Comparison of ENCODE assay signal across 12 mouse cellular contexts in the genomic region with DNA sequence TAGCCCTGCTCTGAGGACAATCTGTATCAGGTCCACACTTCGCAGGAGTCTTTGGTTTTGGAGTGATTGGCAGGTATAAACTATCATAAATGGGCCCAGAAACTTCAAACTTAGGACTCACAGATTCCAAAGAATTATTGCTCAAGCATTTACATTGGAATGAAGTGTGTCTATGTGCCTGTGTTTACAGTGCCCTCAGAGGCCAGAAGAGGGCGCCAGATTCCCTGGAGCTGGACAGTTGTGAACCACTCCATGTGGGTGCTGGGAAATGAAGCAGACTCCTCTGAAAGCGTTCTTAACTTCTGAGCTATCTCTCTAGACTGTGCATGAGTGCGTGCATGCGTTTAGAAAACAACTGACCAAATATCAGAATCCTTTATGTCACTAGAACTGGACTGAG. TPM values are rescaled to one million over a fixed set of nuclear protein-coding genes. Genes with fewer than 3 reads are reported as not detected.
DNase-seq lines count a peak whose midpoint lies in the region; ATAC-seq lines count a peak whose summit lies in the region.
"Had no signal": no experiment of that assay in that cellular context is flagged by ENCODE, and none has a peak within 500 bp of the region (broad histone marks: within the 10 kb centered on the region; RNA-seq: fewer than 3 reads in every experiment).

No protein-coding gene starts in this region.

- WGBS in hindbrain, embryonic 11.5 days: 43% methylated on average over 5 of the region's 5 CpGs
- 47% methylated on average over 5 of the region's 5 CpGs for WGBS in hindbrain, embryonic 14.5 days
- WGBS in midbrain, embryonic 10.5 days: 37% methylated on average over 5 of the region's 5 CpGs
- 47% methylated on average over 5 of the region's 5 CpGs for WGBS in midbrain, embryonic 16.5 days

- H3K36me3 ChIP-seq in hindbrain, embryonic 11.5 days (ENCODE audit: control insufficient read depth, insufficient read depth, low read length): no peaks in the 10 kb centered on the region
- H3K36me3 ChIP-seq in hindbrain, embryonic 14.5 days (replicated peaks; ENCODE audit: control insufficient read depth, insufficient read depth): no peaks in the 10 kb centered on the region
- H3K36me3 ChIP-seq in midbrain, embryonic 10.5 days: no peaks in the 10 kb centered on the region
- no peaks in the 10 kb centered on the region for H3K36me3 ChIP-seq in midbrain, embryonic 16.5 days (ENCODE audit: control insufficient read depth, insufficient read depth, low read length)
- H3K36me3 ChIP-seq: embryonic facial prominence, embryonic 13.5 days; limb, embryonic 12.5 days; midbrain, embryonic 12.5 days had no signal

- H3K9me3 ChIP-seq in hindbrain, embryonic 11.5 days (ENCODE audit: control insufficient read depth, low read length): no peaks in the 10 kb centered on the region
- H3K9me3 ChIP-seq in hindbrain, embryonic 14.5 days (ENCODE audit: control insufficient read depth, low read length): 0 out of 2 replicates have a peak, but pooled peaks cover 4% of the 10 kb centered on the region
- peaks cover 7% of the 10 kb centered on the region for H3K9me3 ChIP-seq in midbrain, embryonic 10.5 days (replicated peaks)
- H3K9me3 ChIP-seq in midbrain, embryonic 16.5 days (replicated peaks; ENCODE audit: control insufficient read depth, low read length, poor library complexity, severe bottlenecking): peaks cover 4% of the 10 kb centered on the region; the same call in 1 of the 2 replicates

- no peaks in the 10 kb centered on the region for H3K27me3 ChIP-seq in hindbrain, embryonic 11.5 days (ENCODE audit: control insufficient read depth, insufficient read depth, low read length)
- H3K27me3 ChIP-seq in hindbrain, embryonic 14.5 days (ENCODE audit: control insufficient read depth, insufficient read depth, low read length): no peaks in the 10 kb centered on the region
- peaks cover 21% of the 10 kb centered on the region for H3K27me3 ChIP-seq in midbrain, embryonic 10.5 days (ENCODE audit: low read depth, poor library complexity, severe bottlenecking)
- H3K27me3 ChIP-seq in midbrain, embryonic 16.5 days (ENCODE audit: control insufficient read depth, insufficient read depth, low read depth, low read length): peaks cover 2% of the 10 kb centered on the region; the same call in 1 of the 2 replicates
- H3K27me3 ChIP-seq: limb, embryonic 12.5 days had no signal

- H3K4me2 ChIP-seq in hindbrain, embryonic 11.5 days (replicated peaks; ENCODE audit: low read depth, low read length): no peak overlapping the region
- H3K4me2 ChIP-seq in hindbrain, embryonic 14.5 days (replicated peaks): no peak overlapping the region
- H3K4me2 ChIP-seq in midbrain, embryonic 16.5 days (ENCODE audit: low read length): no peak overlapping the region
- H3K4me2 ChIP-seq: embryonic facial prominence, embryonic 13.5 days; limb, embryonic 12.5 days; midbrain, embryonic 12.5 days had no signal

- DNase-seq in hindbrain, embryonic 11.5 days (ENCODE audit: low spot score): peak; percentile 63
- DNase-seq in hindbrain, embryonic 14.5 days (ENCODE audit: low spot score): no peak
- DNase-seq in midbrain, embryonic 10.5 days (ENCODE audit: low spot score): peak; percentile 47
- peak; percentile 85 for DNase-seq in ZHBTc4 (ENCODE audit: low read depth, low spot score)
- DNase-seq in mesoderm, embryonic 11.5 days (ENCODE audit: low read depth, low spot score): peak; percentile 56
- DNase-seq in gastrocnemius, postnatal 25 days: no peak

- H3K4me3 ChIP-seq in hindbrain, embryonic 11.5 days (ENCODE audit: low read depth, low read length): no peak overlapping the region
- H3K4me3 ChIP-seq in hindbrain, embryonic 14.5 days (replicated peaks; ENCODE audit: low read length): no peak overlapping the region
- no peak overlapping the region for H3K4me3 ChIP-seq in midbrain, embryonic 10.5 days
- no peak overlapping the region for H3K4me3 ChIP-seq in midbrain, embryonic 16.5 days (ENCODE audit: low read depth, low read length)
- H3K4me3 ChIP-seq: embryonic facial prominence, embryonic 13.5 days; limb, embryonic 12.5 days; midbrain, embryonic 12.5 days had no signal

- H3K27ac ChIP-seq in hindbrain, embryonic 11.5 days (ENCODE audit: low read depth, low read length): no peak overlapping the region
- H3K27ac ChIP-seq in hindbrain, embryonic 14.5 days: no peak overlapping the region
- no peak overlapping the region for H3K27ac ChIP-seq in midbrain, embryonic 10.5 days (replicated peaks)
- no peak overlapping the region for H3K27ac ChIP-seq in midbrain, embryonic 16.5 days (ENCODE audit: low read length)
- H3K27ac ChIP-seq: embryonic facial prominence, embryonic 13.5 days; limb, embryonic 12.5 days; midbrain, embryonic 12.5 days had no signal

- no peak overlapping the region for H3K9ac ChIP-seq in hindbrain, embryonic 11.5 days (ENCODE audit: low read depth, low read length)
- no peak overlapping the region for H3K9ac ChIP-seq in hindbrain, embryonic 14.5 days
- H3K9ac ChIP-seq in midbrain, embryonic 16.5 days (ENCODE audit: low read depth, low read length): no peak overlapping the region
- H3K9ac ChIP-seq: embryonic facial prominence, embryonic 13.5 days; limb, embryonic 12.5 days; midbrain, embryonic 12.5 days had no signal

- no peaks in the 10 kb centered on the region for H3K4me1 ChIP-seq in hindbrain, embryonic 11.5 days (replicated peaks; ENCODE audit: control insufficient read depth, insufficient read depth, low read length)
- peaks cover 4% of the 10 kb centered on the region; the same call in 1 of the 2 replicates for H3K4me1 ChIP-seq in hindbrain, embryonic 14.5 days (replicated peaks; ENCODE audit: control insufficient read depth, insufficient read depth, low read length)
- H3K4me1 ChIP-seq in midbrain, embryonic 10.5 days: peaks cover 13% of the 10 kb centered on the region
- peaks cover 8% of the 10 kb centered on the region; the same call in 1 of the 2 replicates for H3K4me1 ChIP-seq in midbrain, embryonic 16.5 days (ENCODE audit: control insufficient read depth, insufficient read depth, low read length)

- ATAC-seq in hindbrain, embryonic 11.5 days (ENCODE audit: low FRiP score): no peak
- no peak for ATAC-seq in hindbrain, embryonic 14.5 days (ENCODE audit: low FRiP score)
- ATAC-seq in midbrain, embryonic 16.5 days: no peak
- ATAC-seq in monocyte, adult 5-6 weeks (replicated peaks; ENCODE audit: insufficient number of reproducible peaks, low FRiP score, low TSS enrichment, poor library complexity, severe bottlenecking): no peak

RNA-seq across cellular contexts. Expression of gene Piwil1, which starts 20.9 kb away (rescaled TPM):
- polyA plus RNA-seq in hindbrain, embryonic 11.5 days (2014; fragmentation: Nextera tagmentation; extraction: Ambion mirVana): 0.04 TPM in 1 of 2 replicates, not detected in the other
- polyA plus RNA-seq in hindbrain, embryonic 14.5 days (2014; fragmentation: Nextera tagmentation; extraction: Ambion mirVana): 0.12 and 0.19 TPM in 2 replicates
- 0.19 TPM in 1 of 2 replicates, not detected in the other for polyA plus RNA-seq in midbrain, embryonic 10.5 days (2016; fragmentation: Nextera tagmentation; extraction: Ambion mirVana)
- 0.28 and 0.45 TPM in 2 replicates for polyA plus RNA-seq in midbrain, embryonic 16.5 days (2015; fragmentation: Nextera tagmentation; extraction: Ambion mirVana)
- total RNA-seq in monocyte, adult 5-6 weeks (2017): not detected in 3 replicates
- not detected for total RNA-seq in gastrocnemius, postnatal 25 days (2021)
- polyA plus RNA-seq: embryonic facial prominence, embryonic 13.5 days; intestine, embryonic 14.5 days; limb, embryonic 12.5 days had no signal

Comparison
In these comparisons a context has a peak if more than half of its experiments do, and no peak if none do; other contexts are left out.
1. DNase-seq: peak in hindbrain, embryonic 11.5 days (single experiment), midbrain, embryonic 10.5 days (single experiment), ZHBTc4 (single experiment) and mesoderm, embryonic 11.5 days (single experiment); none in hindbrain, embryonic 14.5 days (single experiment) and gastrocnemius, postnatal 25 days (single experiment).